Mouse (Mus musculus) forebrain, embryonic 13.5 days (tissue): Measurements from ENCODE around the gene Ddhd1. TPM values are rescaled to one million over a fixed set of nuclear protein-coding genes. Genes with fewer than 3 reads are reported as not detected.
"Not testable (repeated sequence)": the region's sequence is repeated elsewhere in the genome, so short reads cannot be mapped to it uniquely, and the experiment has no call there.

Experiments used
- ATAC-seq: fragments of 200-750 bp; cut with Nextera tagmentation; 2 replicates; pipeline ENCODE4 v1.8.0; 2017
- H3K27ac ChIP-seq: fragments of 300-500 bp; sonication (generic); 2 replicates; pipeline ENCODE4 v1.5.1; 2015; ENCODE audit warnings: inconsistent platforms, mild to moderate bottlenecking, moderate library complexity
- H3K27me3 ChIP-seq: fragments of 300-500 bp; sonication (generic); 2 replicates; pipeline ENCODE4 v1.6.1; 2015; ENCODE audit warnings: mild to moderate bottlenecking, inconsistent platforms
- H3K36me3 ChIP-seq: fragments of 300-500 bp; sonication (generic); 2 replicates; pipeline ENCODE4 v1.6.1; 2015; ENCODE audit warnings: mild to moderate bottlenecking, inconsistent platforms; ENCODE audit not compliant: poor library complexity, severe bottlenecking
- H3K4me1 ChIP-seq: fragments of 300-500 bp; sonication (generic); 2 replicates; pipeline ENCODE4 v1.6.1; 2015; ENCODE audit warnings: inconsistent platforms
- H3K4me2 ChIP-seq: fragments of 300-500 bp; sonication (generic); 2 replicates; pipeline ENCODE4 v1.6.1; 2015; ENCODE audit warnings: inconsistent platforms, mild to moderate bottlenecking, moderate library complexity
- H3K4me3 ChIP-seq: fragments of 300-500 bp; sonication (generic); 2 replicates; pipeline ENCODE4 v1.5.1; 2015; ENCODE audit warnings: mild to moderate bottlenecking, inconsistent platforms
- H3K9ac ChIP-seq: fragments of 300-500 bp; sonication (generic); 2 replicates; pipeline ENCODE4 v1.6.1; 2015; ENCODE audit warnings: mild to moderate bottlenecking, inconsistent platforms
- H3K9me3 ChIP-seq: fragments of 300-500 bp; sonication (generic); replicated peaks from 2 replicates; pipeline ENCODE4 v1.6.1; 2016; ENCODE audit warnings: inconsistent platforms
- WGBS: fragments of 180-500 bp; shearing (Covaris S2); methylation state at CpG from one replicate; pipeline ENCODE4 v1.1.7; 2015; 5-methylcytosine and 5-hydroxymethylcytosine counted together
- polyA plus RNA-seq: library from polyadenylated mRNA; unstranded; fragments of >200 nt; fragmentation: Nextera tagmentation; extraction: Ambion mirVana; gene quantifications from 2 replicates; pipeline ENCODE4 v1.2.1, GENCODE M21; 2015

Ddhd1 gene
- polyA plus RNA-seq, 1 experiment from 2014 or later, result 13.4 TPM

GRCm38 (mm10) chr14:45602002-45602401, 55.9 kb downstream of the Ddhd1 start:
- WGBS, result 65% methylated on average over 3 of the region's 3 CpGs
- no peak overlapping the region for H3K9ac ChIP-seq
- no peak overlapping the region for H3K4me3 ChIP-seq
- H3K27me3 ChIP-seq, result no peaks in the 10 kb centered on the region
- no peak overlapping the region for H3K4me2 ChIP-seq
- no peaks in the 10 kb centered on the region for H3K9me3 ChIP-seq
- H3K4me1 ChIP-seq, result no peaks in the 10 kb centered on the region
- ATAC-seq, result peak; percentile 77
- peaks cover 52% of the 10 kb centered on the region for H3K36me3 ChIP-seq
- H3K27ac ChIP-seq, result no peak overlapping the region

GRCm38 (mm10) chr14:45600587-45600986, 57.4 kb downstream of the Ddhd1 start:
- peaks cover 46% of the 10 kb centered on the region for H3K36me3 ChIP-seq
- no peak overlapping the region for H3K9ac ChIP-seq
- no peak for ATAC-seq
- no peak overlapping the region for H3K4me2 ChIP-seq
- WGBS, result 91% methylated on average over 9 of the region's 9 CpGs
- H3K4me1 ChIP-seq, result no peaks in the 10 kb centered on the region
- H3K27ac ChIP-seq, result no peak overlapping the region
- no peaks in the 10 kb centered on the region for H3K27me3 ChIP-seq
- H3K9me3 ChIP-seq, result no peaks in the 10 kb centered on the region
- no peak overlapping the region for H3K4me3 ChIP-seq

GRCm38 (mm10) chr14:45597855-45598254, 60.1 kb downstream of the Ddhd1 start:
- Histone ChIP-seq H3K36me3 (peaks cover 53% of the 10 kb centered on the region), H3K27ac (no peak overlapping the region), H3K9me3 (no peaks in the 10 kb centered on the region), H3K9ac (no peak overlapping the region), H3K27me3 (no peaks in the 10 kb centered on the region), H3K4me1 (no peaks in the 10 kb centered on the region), H3K4me3 (no peak overlapping the region), H3K4me2 (no peak overlapping the region)
- no peak for ATAC-seq
- WGBS, result 89% methylated on average over 8 of the region's 8 CpGs

GRCm38 (mm10) chr14:45593261-45593660, 64.7 kb downstream of the Ddhd1 start:
- no peak for ATAC-seq
- Histone ChIP-seq H3K27me3 (no peaks in the 10 kb centered on the region), H3K4me1 (no peaks in the 10 kb centered on the region), H3K9me3 (no peaks in the 10 kb centered on the region), H3K9ac (no peak overlapping the region), H3K4me3 (no peak overlapping the region), H3K27ac (no peak overlapping the region), H3K36me3 (peaks cover 31% of the 10 kb centered on the region), H3K4me2 (no peak overlapping the region)
- 91% methylated on average over 6 of the region's 6 CpGs for WGBS

- Histone ChIP-seq H3K4me3 (no peak overlapping the region), H3K4me1 (no peaks in the 10 kb centered on the region), H3K9me3 (no peaks in the 10 kb centered on the region), H3K36me3 (peaks cover 6% of the 10 kb centered on the region; the same call in 1 of the 2 replicates), H3K27ac (no peak overlapping the region), H3K9ac (no peak overlapping the region), H3K4me2 (no peak overlapping the region), H3K27me3 (no peaks in the 10 kb centered on the region)
- WGBS, result 70% methylated on average over 7 of the region's 7 CpGs
- ATAC-seq, result no peak
Measured at GRCm38 (mm10) chr14:45588403-45588802, 69.5 kb downstream of the Ddhd1 start.

- Histone ChIP-seq H3K9me3 (no peaks in the 10 kb centered on the region), H3K27ac (no peak overlapping the region), H3K4me2 (no peak overlapping the region), H3K4me1 (no peaks in the 10 kb centered on the region), H3K9ac (no peak overlapping the region), H3K4me3 (no peak overlapping the region), H3K27me3 (no peaks in the 10 kb centered on the region), H3K36me3 (peaks cover 4% of the 10 kb centered on the region; the same call in 1 of the 2 replicates)
- no peak for ATAC-seq
- WGBS, result 90% methylated on average over 6 of the region's 6 CpGs
Measured at GRCm38 (mm10) chr14:45587536-45587935, 70.4 kb downstream of the Ddhd1 start.

GRCm38 (mm10) chr14:45583494-45584027, 74.4 kb downstream of the Ddhd1 start:
- WGBS, result 69% methylated on average over 8 of the region's 8 CpGs
- Histone ChIP-seq H3K4me2 (no peak overlapping the region), H3K4me1 (no peaks in the 10 kb centered on the region), H3K36me3 (no peaks in the 10 kb centered on the region), H3K27me3 (no peaks in the 10 kb centered on the region), H3K4me3 (no peak overlapping the region), H3K27ac (no peak overlapping the region), H3K9ac (no peak overlapping the region), H3K9me3 (no peaks in the 10 kb centered on the region)
- ATAC-seq, result no peak

GRCm38 (mm10) chr14:45580923-45581827, 76.8 kb downstream of the Ddhd1 start:
- not testable (repeated sequence) for H3K27ac ChIP-seq, H3K27me3 ChIP-seq, H3K9me3 ChIP-seq, H3K36me3 ChIP-seq, H3K4me3 ChIP-seq, H3K4me2 ChIP-seq, H3K4me1 ChIP-seq, H3K9ac ChIP-seq
- 35% methylated on average over 3 of the region's 3 CpGs for WGBS
- ATAC-seq, result peak; percentile 76

GRCm38 (mm10) chr14:45566066-45566937, 91.6 kb downstream of the Ddhd1 start:
- Histone ChIP-seq H3K4me1 (peaks cover 20% of the 10 kb centered on the region), H3K4me2 (peak overlapping the region; percentile 56), H3K27me3 (no peaks in the 10 kb centered on the region), H3K9ac (peak overlapping the region; percentile 34; the same call in 1 of the 2 replicates), H3K9me3 (no peaks in the 10 kb centered on the region), H3K4me3 (peak overlapping the region; percentile 31), H3K36me3 (no peaks in the 10 kb centered on the region), H3K27ac (no peak overlapping the region)
- peak; percentile 60 for ATAC-seq
- WGBS, result 20% methylated on average over 33 of the region's 33 CpGs

GRCm38 (mm10) chr14:45565216-45566065, 92.5 kb downstream of the Ddhd1 start:
- WGBS, result 4% methylated on average over 20 of the region's 20 CpGs
- H3K27ac ChIP-seq, result peak overlapping the region; percentile 26
- H3K36me3 ChIP-seq, result no peaks in the 10 kb centered on the region
- H3K9me3 ChIP-seq, result no peaks in the 10 kb centered on the region
- peak overlapping the region; percentile 22 for H3K9ac ChIP-seq
- H3K4me3 ChIP-seq, result peak overlapping the region; percentile 11; the same call in 1 of the 2 replicates
- no peaks in the 10 kb centered on the region for H3K27me3 ChIP-seq
- peak; percentile 66 for ATAC-seq
- H3K4me2 ChIP-seq, result peak overlapping the region; percentile 56
- peaks cover 20% of the 10 kb centered on the region for H3K4me1 ChIP-seq

- H3K4me1 ChIP-seq, result peaks cover 20% of the 10 kb centered on the region
- no peak overlapping the region for H3K4me3 ChIP-seq
- H3K27me3 ChIP-seq, result no peaks in the 10 kb centered on the region
- H3K9me3 ChIP-seq, result no peaks in the 10 kb centered on the region
- no peaks in the 10 kb centered on the region for H3K36me3 ChIP-seq
- no peak overlapping the region for H3K4me2 ChIP-seq
- H3K27ac ChIP-seq, result no peak overlapping the region
- WGBS, result 94% methylated on average over 1 of the region's 1 CpGs
- H3K9ac ChIP-seq, result no peak overlapping the region
- 0 out of 2 replicates have a peak, but pooled peaks have one; percentile 20 for ATAC-seq
Measured at GRCm38 (mm10) chr14:45563577-45563976, 94.4 kb downstream of the Ddhd1 start.
